Mouse (Mus musculus) urinary bladder, adult 2 months (tissue): ENCODE data around the gene Gm43951. TPM values are rescaled to one million over a fixed set of nuclear protein-coding genes. Genes with fewer than 3 reads are reported as not detected.
A peak's percentile ranks its signal among the peaks of the same experiment; 100 is the strongest.

Experiments used
- DNase-seq: peaks from one replicate; pipeline ENCODE4 v3.0.0; 2022; ENCODE audit warnings: low spot score
- polyA plus RNA-seq: library from polyadenylated mRNA; depleted of rRNA; stranded (reverse); fragments of >200 nt; gene quantifications from 2 replicates; pipeline ENCODE4 v1.2.3, GENCODE M21; 2012; rRNA removed

The Gm43951 gene
- polyA plus RNA-seq = 0.43 and 0.84 TPM in 2 replicates

- peak; percentile 30 for DNase-seq
Observed at GRCm38 (mm10) chr11:72206341-72207203, at the start of gene Gm43951. Gm43951 (minus strand) TSS chr11:72206840.

GRCm38 (mm10) chr11:72256441-72256840 is 49.8 kb upstream of the Gm43951 start:
- no peak for DNase-seq

DNA sequence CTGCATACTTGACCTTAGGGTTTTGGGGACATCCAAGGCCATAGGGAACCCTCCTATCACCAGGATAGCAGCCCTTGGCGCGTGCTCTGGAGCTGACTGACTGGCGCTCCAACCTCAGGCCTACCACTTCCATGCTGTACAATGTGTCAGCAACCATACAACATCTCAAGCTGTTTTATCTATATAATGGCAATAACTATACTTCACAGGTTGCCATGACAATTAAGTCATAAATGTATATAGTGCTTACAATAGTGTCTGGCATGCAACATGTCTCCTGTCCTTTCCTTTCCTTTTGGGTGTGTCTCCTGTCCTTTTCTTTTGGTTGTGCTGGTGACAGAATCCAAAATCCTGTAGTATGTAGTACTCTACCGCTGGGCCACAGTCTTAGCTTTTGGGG is 49.0 kb upstream of the Gm43951 start:
- DNase-seq = no peak

GRCm38 (mm10) chr11:72245196-72245753 is 38.6 kb upstream of the Gm43951 start:
- DNase-seq = no peak

- DNase-seq = no peak
Observed at GRCm38 (mm10) chr11:72240062-72240860, 33.6 kb upstream of the Gm43951 start.

GRCm38 (mm10) chr11:72234013-72234412 is 27.4 kb upstream of the Gm43951 start:
- no peak for DNase-seq

- no peak for DNase-seq
Observed at GRCm38 (mm10) chr11:72232991-72233390, 26.4 kb upstream of the Gm43951 start.

GRCm38 (mm10) chr11:72232068-72232467 is 25.4 kb upstream of the Gm43951 start:
- no peak for DNase-seq

DNA sequence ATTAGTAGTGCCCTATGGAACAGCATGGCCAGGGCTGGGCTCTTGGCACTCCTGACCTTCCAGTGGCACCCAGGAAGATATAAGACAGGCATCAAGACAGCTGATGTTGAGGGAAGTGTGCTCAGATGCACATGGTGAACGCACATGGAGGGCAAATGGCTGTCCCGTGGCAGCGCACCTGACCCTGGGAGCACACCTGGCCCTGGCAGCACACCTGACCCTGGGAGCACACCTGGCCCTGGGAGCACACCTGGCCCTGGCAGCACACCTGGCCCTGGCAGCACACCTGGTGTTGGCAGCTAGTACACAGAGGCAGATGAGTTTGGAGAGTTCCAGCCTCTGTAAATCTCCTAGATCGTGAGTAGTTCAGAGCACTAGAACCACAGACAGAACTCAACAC is 21.9 kb upstream of the Gm43951 start:
- DNase-seq = no peak

DNA sequence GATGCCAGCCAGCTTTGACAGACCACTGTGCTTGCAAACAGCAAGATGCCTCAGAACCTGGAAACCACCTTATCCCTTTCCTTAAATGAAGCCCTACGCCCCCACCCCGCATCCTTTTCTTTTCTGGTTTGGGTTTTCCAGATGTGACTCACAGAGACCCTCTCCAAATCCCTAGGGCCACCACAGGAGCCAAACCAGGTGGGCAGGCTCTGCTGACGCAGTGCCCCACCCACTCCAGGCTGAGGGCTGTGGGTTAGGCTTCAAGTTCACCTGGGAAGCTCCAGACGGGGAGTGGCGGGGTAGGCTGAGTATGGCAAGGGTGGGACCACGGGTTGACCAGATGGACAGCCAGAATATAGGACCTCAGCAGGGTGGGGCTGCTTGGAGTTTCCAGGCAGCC is 20.3 kb upstream of the Gm43951 start:
- no peak for DNase-seq

DNA sequence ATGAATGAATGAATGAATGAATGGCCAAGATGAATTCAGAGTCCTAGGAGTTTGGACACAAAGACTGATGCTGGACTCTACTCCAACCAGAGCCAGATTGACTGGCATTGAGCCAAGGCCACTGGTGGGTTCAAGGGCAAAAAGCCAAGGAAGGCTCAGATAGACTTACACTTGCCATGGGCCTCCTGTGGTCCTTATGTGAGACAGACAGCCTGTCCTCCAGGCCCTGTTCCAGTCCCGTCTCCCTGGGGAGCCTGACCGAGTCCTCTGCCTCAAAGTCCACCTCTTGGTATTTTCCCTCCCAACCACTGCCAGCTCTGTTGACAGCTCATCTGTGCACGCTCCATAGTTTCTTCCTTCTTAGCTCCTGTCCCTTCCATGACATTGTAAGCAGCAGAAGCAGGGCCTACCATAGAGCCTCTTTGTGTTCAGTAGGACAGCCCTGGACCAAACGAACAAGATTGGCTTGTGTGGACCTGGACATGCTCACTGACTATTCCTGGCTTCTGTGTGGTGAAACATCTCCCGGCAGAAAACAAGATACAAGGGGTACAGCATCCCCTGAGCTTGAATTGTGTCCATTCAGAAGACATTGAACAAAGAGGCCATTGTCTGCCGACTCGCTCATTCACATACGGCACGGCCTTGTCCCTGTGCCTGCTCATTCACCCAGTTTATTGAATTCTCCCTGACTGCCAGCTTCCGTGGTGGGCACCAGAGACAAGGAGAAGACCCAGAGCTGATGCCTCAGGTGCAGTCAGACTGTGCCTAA is 19.6 kb upstream of the Gm43951 start:
- no peak for DNase-seq

GRCm38 (mm10) chr11:72224865-72225264 is 18.2 kb upstream of the Gm43951 start:
- DNase-seq = peak; percentile 37

GRCm38 (mm10) chr11:72223414-72223813 is 16.8 kb upstream of the Gm43951 start:
- no peak for DNase-seq

DNA sequence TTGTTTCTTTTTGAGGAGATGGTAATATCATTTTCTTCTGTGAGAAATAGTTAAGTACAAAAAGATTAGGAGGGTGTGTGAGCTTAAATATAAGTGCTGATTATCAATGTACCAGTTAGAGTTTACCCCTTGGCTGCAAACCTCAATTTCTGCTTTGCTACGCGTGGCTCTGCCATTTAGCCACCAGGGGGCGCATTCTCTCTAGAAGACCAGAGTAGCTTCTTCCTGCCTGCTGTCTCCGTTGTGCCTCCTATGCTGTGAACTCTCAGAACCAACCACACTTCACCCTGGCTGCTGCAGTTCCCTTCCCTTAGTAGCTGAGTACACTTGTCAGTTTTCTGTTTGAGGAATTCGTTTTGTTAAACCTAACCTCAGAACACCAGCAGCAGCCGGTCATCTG is 14.6 kb upstream of the Gm43951 start:
- no peak for DNase-seq

GRCm38 (mm10) chr11:72217116-72217515 is 10.5 kb upstream of the Gm43951 start:
- no peak for DNase-seq

DNA sequence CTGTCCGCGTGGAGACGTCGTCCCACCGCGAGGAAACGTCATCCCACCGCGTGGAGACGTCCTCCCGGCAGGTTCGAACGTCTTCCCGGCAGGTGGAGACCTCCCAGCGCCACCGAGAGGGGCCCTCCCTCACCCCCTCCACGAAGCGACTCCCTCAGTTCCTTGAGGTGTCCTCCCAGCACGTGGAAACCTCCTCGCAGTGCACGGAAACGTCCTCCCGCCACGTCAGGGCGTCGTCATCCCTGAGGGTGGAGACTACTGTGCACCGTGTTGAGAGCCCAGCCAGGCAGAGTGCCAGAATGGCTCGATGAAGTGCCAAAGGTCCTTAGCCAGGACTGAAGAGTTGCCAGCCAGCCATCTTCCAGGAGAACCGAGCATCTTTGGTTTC is 8.8 kb upstream of the Gm43951 start, which contains the start of gene Med31:
Med31 (minus strand) TSS at position 183 of the 388 bp plus-strand sequence.
- peak; percentile 69 for DNase-seq

DNA sequence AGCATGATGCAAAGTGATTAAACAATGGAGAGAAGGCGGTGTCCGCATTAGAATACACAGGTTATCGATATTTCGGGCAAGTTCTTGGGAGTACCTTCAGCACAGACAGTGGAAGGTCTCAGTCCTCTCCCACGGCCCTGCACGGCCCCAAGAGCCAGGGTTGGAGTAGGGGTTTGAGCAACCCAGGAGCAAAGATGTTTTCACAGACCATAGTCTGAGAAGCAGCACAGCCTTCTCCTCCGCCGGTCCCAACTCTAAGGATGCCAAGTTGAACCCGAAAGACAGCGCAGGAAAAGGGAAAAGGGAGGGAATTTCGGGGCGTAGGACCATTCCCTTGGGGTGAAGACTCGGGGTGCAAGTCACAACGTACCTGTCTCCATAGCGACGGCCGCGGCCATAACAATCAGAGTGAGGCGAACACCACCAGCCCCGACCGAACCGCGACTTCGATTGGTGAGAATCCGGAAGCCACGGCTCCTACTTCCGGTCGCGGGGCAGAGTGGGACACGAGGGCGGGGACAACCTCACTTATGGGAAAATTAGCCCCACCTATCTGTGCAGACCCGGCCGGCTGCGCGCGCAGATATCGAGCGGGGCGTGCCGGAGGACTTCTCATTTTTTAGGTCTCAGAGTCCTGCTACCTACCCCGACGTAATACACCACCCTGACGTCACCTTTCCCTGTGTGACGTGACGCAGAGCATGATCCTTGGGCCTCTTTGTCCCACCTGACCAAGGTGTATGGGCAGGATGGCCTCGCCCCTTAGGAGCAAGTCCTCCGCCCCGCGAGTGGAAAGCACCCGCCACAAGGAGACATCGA is 8.2 kb upstream of the Gm43951 start:
- peak; percentile 81 for DNase-seq

- DNase-seq = no peak
Observed at GRCm38 (mm10) chr11:72207834-72208377, 1.3 kb upstream of the Gm43951 start.

- DNase-seq = peak; percentile 81
Observed at GRCm38 (mm10) chr11:72207204-72207833, 679 bp upstream of the Gm43951 start, which contains the start of the genes 4933427D14Rik and Txndc17. 4933427D14Rik (minus strand) TSS chr11:72207459. Txndc17 (plus strand) TSS chr11:72207547.

DNA sequence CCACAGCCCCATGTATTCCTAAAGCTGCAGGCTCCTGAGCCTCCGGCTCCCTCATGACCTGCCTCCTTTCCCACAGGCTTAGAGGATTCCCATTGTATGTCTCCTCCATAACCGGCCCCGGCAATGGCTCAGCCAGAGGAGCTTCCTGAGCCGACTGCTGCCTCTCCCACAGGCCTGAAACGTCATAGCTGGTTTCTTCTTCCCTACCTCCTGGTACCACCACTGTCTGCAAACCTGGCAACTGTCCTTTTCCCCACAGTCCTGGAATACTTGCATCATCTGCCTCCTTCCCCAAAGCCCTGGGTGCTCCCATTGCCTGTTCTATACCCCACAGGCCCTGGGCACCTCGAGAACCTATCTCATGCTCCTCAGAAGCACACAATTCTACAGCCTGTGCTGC is 1.4 kb downstream of the Gm43951 start:
- no peak for DNase-seq
